Mouse (Mus musculus) stomach, embryonic 16.5 days (tissue): Measurements from ENCODE around the gene Nsun5. TPM values are rescaled to one million over a fixed set of nuclear protein-coding genes. Genes with fewer than 3 reads are reported as not detected.

Experiments
- ATAC-seq: fragments of 200-750 bp; cut with Nextera tagmentation; 2 replicates; pipeline ENCODE4 v1.8.0; 2017; ENCODE audit warnings: moderate number of reproducible peaks, moderate TSS enrichment; ENCODE audit not compliant: insufficient read depth, low FRiP score
- H3K27ac ChIP-seq: fragments of 300-500 bp; sonication (generic); 2 replicates; pipeline ENCODE4 v1.5.1; 2014; ENCODE audit warnings: low read length
- H3K27me3 ChIP-seq: fragments of 300-500 bp; sonication (generic); 2 replicates; pipeline ENCODE4 v1.6.1; 2014; ENCODE audit warnings: low read length, control low read depth, mixed read lengths; ENCODE audit not compliant: control insufficient read depth, insufficient read depth
- H3K36me3 ChIP-seq: fragments of 300-500 bp; sonication (generic); 2 replicates; pipeline ENCODE4 v1.6.1; 2014; ENCODE audit warnings: low read length; ENCODE audit not compliant: control insufficient read depth, insufficient read depth
- H3K4me1 ChIP-seq: fragments of 300-500 bp; sonication (generic); 2 replicates; pipeline ENCODE4 v1.6.1; 2014; ENCODE audit warnings: low read length, control low read depth, mixed read lengths; ENCODE audit not compliant: control insufficient read depth, insufficient read depth
- H3K4me2 ChIP-seq: fragments of 300-500 bp; sonication (generic); 2 replicates; pipeline ENCODE4 v1.6.1; 2014; ENCODE audit warnings: low read depth, low read length, mixed read lengths
- H3K4me3 ChIP-seq: fragments of 300-500 bp; sonication (generic); replicated peaks from 2 replicates; pipeline ENCODE4 v1.5.1; 2014; ENCODE audit warnings: mild to moderate bottlenecking, low read length
- H3K9ac ChIP-seq: fragments of 300-500 bp; sonication (generic); 2 replicates; pipeline ENCODE4 v1.6.1; 2014; ENCODE audit warnings: low read length
- H3K9me3 ChIP-seq: fragments of 300-500 bp; sonication (generic); replicated peaks from 2 replicates; pipeline ENCODE4 v1.6.1; 2016; ENCODE audit warnings: low read length, control low read depth; ENCODE audit not compliant: control insufficient read depth
- WGBS: fragments of 180-500 bp; shearing (Covaris S2); extraction: QIAGEN DNeasy Blood & Tissue Kit; methylation state at CpG from one replicate; pipeline ENCODE4 v1.1.7; 2014; 5-methylcytosine and 5-hydroxymethylcytosine counted together
- polyA plus RNA-seq: library from polyadenylated mRNA; unstranded; fragments of >200 nt; fragmentation: Nextera tagmentation; extraction: Ambion mirVana; gene quantifications from 2 replicates; pipeline ENCODE4 v1.2.1, GENCODE M21; 2015

The Nsun5 gene
- polyA plus RNA-seq, 1 experiment from 2014 or later = 31.5 TPM

GRCm38 (mm10) chr5:135347511-135348011 lies 22.2 kb upstream of the Nsun5 start:
- Histone ChIP-seq H3K36me3 (no peaks in the 10 kb centered on the region), H3K4me2 (no peak overlapping the region), H3K4me1 (no peaks in the 10 kb centered on the region), H3K27me3 (0 out of 2 replicates have a peak, but pooled peaks cover under 1% of the 10 kb centered on the region), H3K27ac (no peak overlapping the region), H3K4me3 (no peak overlapping the region), H3K9ac (no peak overlapping the region), H3K9me3 (no peaks in the 10 kb centered on the region)
- WGBS = 62% methylated on average over 4 of the region's 4 CpGs
- no peak for ATAC-seq

- 87% methylated on average over 35 of the region's 35 CpGs for WGBS
- no peak within 1 kb of the TSS for H3K27ac ChIP-seq
- H3K36me3 ChIP-seq = no peaks in the 10 kb centered on the region
- ATAC-seq = no peak
- no peak within 1 kb of the TSS for H3K4me2 ChIP-seq
- H3K4me3 ChIP-seq = no peak within 1 kb of the TSS
- H3K27me3 ChIP-seq = peaks cover 10% of the 10 kb centered on the region
- no peak within 1 kb of the TSS for H3K9ac ChIP-seq
- no peaks in the 10 kb centered on the region for H3K4me1 ChIP-seq
- H3K9me3 ChIP-seq = no peaks in the 10 kb centered on the region
Measured at GRCm38 (mm10) chr5:135349862-135350261, 19.9 kb upstream of the Nsun5 start, which contains the start of gene Fkbp6. Fkbp6 (minus strand) TSS chr5:135350044.

- H3K9ac ChIP-seq = no peak overlapping the region
- 68% methylated on average over 13 of the region's 13 CpGs for WGBS
- H3K27me3 ChIP-seq = peaks cover 10% of the 10 kb centered on the region
- H3K27ac ChIP-seq = no peak overlapping the region
- no peak overlapping the region for H3K4me2 ChIP-seq
- no peaks in the 10 kb centered on the region for H3K36me3 ChIP-seq
- 0 out of 2 replicates have a peak, but pooled peaks have one; percentile 37 for ATAC-seq
- H3K9me3 ChIP-seq = no peaks in the 10 kb centered on the region
- no peaks in the 10 kb centered on the region for H3K4me1 ChIP-seq
- no peak overlapping the region for H3K4me3 ChIP-seq
Measured at GRCm38 (mm10) chr5:135351606-135352005, 18.1 kb upstream of the Nsun5 start.

- Histone ChIP-seq H3K9ac (no peak within 1 kb of the TSS), H3K4me3 (no peak within 1 kb of the TSS), H3K4me1 (no peaks in the 10 kb centered on the region), H3K4me2 (no peak within 1 kb of the TSS), H3K27me3 (peaks cover 10% of the 10 kb centered on the region), H3K27ac (no peak within 1 kb of the TSS), H3K36me3 (no peaks in the 10 kb centered on the region), H3K9me3 (no peaks in the 10 kb centered on the region)
- no peak for ATAC-seq
- 50% methylated on average over 9 of the region's 9 CpGs for WGBS
Measured at GRCm38 (mm10) chr5:135352995-135353394, 16.8 kb upstream of the Nsun5 start, which contains the start of gene Trim50. Trim50 (plus strand) TSS chr5:135353295.

GRCm38 (mm10) chr5:135353564-135353963 lies 16.2 kb upstream of the Nsun5 start:
- H3K4me3 ChIP-seq = no peak overlapping the region
- no peak overlapping the region for H3K27ac ChIP-seq
- WGBS = 16% methylated on average over 20 of the region's 20 CpGs
- no peak overlapping the region for H3K4me2 ChIP-seq
- no peaks in the 10 kb centered on the region for H3K9me3 ChIP-seq
- no peak for ATAC-seq
- peaks cover 10% of the 10 kb centered on the region for H3K27me3 ChIP-seq
- H3K9ac ChIP-seq = no peak overlapping the region
- H3K4me1 ChIP-seq = no peaks in the 10 kb centered on the region
- H3K36me3 ChIP-seq = no peaks in the 10 kb centered on the region

GRCm38 (mm10) chr5:135356090-135356489 lies 13.7 kb upstream of the Nsun5 start:
- no peak overlapping the region for H3K4me3 ChIP-seq
- no peaks in the 10 kb centered on the region for H3K4me1 ChIP-seq
- no peaks in the 10 kb centered on the region for H3K36me3 ChIP-seq
- H3K9ac ChIP-seq = no peak overlapping the region
- H3K4me2 ChIP-seq = no peak overlapping the region
- no peak overlapping the region for H3K27ac ChIP-seq
- peaks cover 10% of the 10 kb centered on the region for H3K27me3 ChIP-seq
- ATAC-seq = no peak
- WGBS = 42% methylated on average over 1 of the region's 1 CpGs
- no peaks in the 10 kb centered on the region for H3K9me3 ChIP-seq

GRCm38 (mm10) chr5:135357556-135357955 lies 12.2 kb upstream of the Nsun5 start:
- ATAC-seq = no peak
- H3K27me3 ChIP-seq = peaks cover 9% of the 10 kb centered on the region
- WGBS = 80% methylated on average over 2 of the region's 2 CpGs
- H3K4me3 ChIP-seq = no peak overlapping the region
- H3K4me2 ChIP-seq = no peak overlapping the region
- no peak overlapping the region for H3K27ac ChIP-seq
- no peaks in the 10 kb centered on the region for H3K36me3 ChIP-seq
- no peaks in the 10 kb centered on the region for H3K4me1 ChIP-seq
- H3K9me3 ChIP-seq = no peaks in the 10 kb centered on the region
- no peak overlapping the region for H3K9ac ChIP-seq

- no peaks in the 10 kb centered on the region for H3K27me3 ChIP-seq
- no peak overlapping the region for H3K4me3 ChIP-seq
- no peak overlapping the region for H3K4me2 ChIP-seq
- ATAC-seq = no peak
- no peak overlapping the region for H3K9ac ChIP-seq
- no peaks in the 10 kb centered on the region for H3K4me1 ChIP-seq
- no peaks in the 10 kb centered on the region for H3K36me3 ChIP-seq
- 88% methylated on average over 2 of the region's 2 CpGs for WGBS
- H3K9me3 ChIP-seq = no peaks in the 10 kb centered on the region
- no peak overlapping the region for H3K27ac ChIP-seq
Measured at GRCm38 (mm10) chr5:135359772-135360171, 10.0 kb upstream of the Nsun5 start.

- 78% methylated on average over 3 of the region's 3 CpGs for WGBS
- Histone ChIP-seq H3K9ac (no peak overlapping the region), H3K4me2 (no peak overlapping the region), H3K9me3 (no peaks in the 10 kb centered on the region), H3K27me3 (no peaks in the 10 kb centered on the region), H3K4me1 (no peaks in the 10 kb centered on the region), H3K36me3 (no peaks in the 10 kb centered on the region), H3K27ac (no peak overlapping the region), H3K4me3 (no peak overlapping the region)
- no peak for ATAC-seq
Measured at GRCm38 (mm10) chr5:135362572-135362971, 7.2 kb upstream of the Nsun5 start.
